Mouse (Mus musculus): ENCODE results near the gene Ccl26. TPM values are rescaled to one million over a fixed set of nuclear protein-coding genes. Genes with fewer than 3 reads are reported as not detected.

Gene Ccl26
- polyA plus RNA-seq, 1 experiment from 2014 or later = not detected

- Histone ChIP-seq H3K27ac (ENCODE audit: low read length) (no peak overlapping the region), H3K27me3 (ENCODE audit: control insufficient read depth, insufficient read depth, low read depth, low read length) (no peaks in the 10 kb centered on the region), H3K4me2 (ENCODE audit: low read depth, low read length) (no peak overlapping the region), H3K9me3 (replicated peaks; ENCODE audit: control insufficient read depth, low read length) (no peaks in the 10 kb centered on the region), H3K9ac (ENCODE audit: low read depth, low read length) (no peak overlapping the region), H3K4me3 (ENCODE audit: low read depth, low read length) (no peak overlapping the region), H3K4me1 (ENCODE audit: control insufficient read depth, low read depth, low read length) (no peaks in the 10 kb centered on the region), H3K36me3 (ENCODE audit: control insufficient read depth, insufficient read depth) (no peaks in the 10 kb centered on the region)
- 70% methylated on average over 10 of the region's 10 CpGs for WGBS (ENCODE audit: insufficient replicate concordance)
- ATAC-seq (ENCODE audit: low read depth) = no peak
These were observed 16.0 kb upstream of the Ccl26 start for GRCm38 (mm10) chr5:135579331-135579751.

GRCm38 (mm10) chr5:135576055-135576454 is 12.7 kb upstream of the Ccl26 start:
- Histone ChIP-seq H3K27me3 (ENCODE audit: control insufficient read depth, insufficient read depth, low read depth, low read length) (no peaks in the 10 kb centered on the region), H3K9ac (ENCODE audit: low read depth, low read length) (no peak overlapping the region), H3K4me3 (ENCODE audit: low read depth, low read length) (no peak overlapping the region), H3K27ac (ENCODE audit: low read length) (no peak overlapping the region), H3K36me3 (ENCODE audit: control insufficient read depth, insufficient read depth) (no peaks in the 10 kb centered on the region), H3K4me2 (ENCODE audit: low read depth, low read length) (no peak overlapping the region), H3K9me3 (replicated peaks; ENCODE audit: control insufficient read depth, low read length) (no peaks in the 10 kb centered on the region), H3K4me1 (ENCODE audit: control insufficient read depth, low read depth, low read length) (no peaks in the 10 kb centered on the region)
- WGBS (ENCODE audit: insufficient replicate concordance) = 43% methylated on average over 4 of the region's 4 CpGs
- no peak for ATAC-seq (ENCODE audit: low read depth)

- Histone ChIP-seq H3K36me3 (ENCODE audit: control insufficient read depth, insufficient read depth) (no peaks in the 10 kb centered on the region), H3K4me3 (ENCODE audit: low read depth, low read length) (no peak within 1 kb of the TSS), H3K27me3 (ENCODE audit: control insufficient read depth, insufficient read depth, low read depth, low read length) (no peaks in the 10 kb centered on the region), H3K4me1 (ENCODE audit: control insufficient read depth, low read depth, low read length) (no peaks in the 10 kb centered on the region), H3K4me2 (ENCODE audit: low read depth, low read length) (no peak within 1 kb of the TSS), H3K27ac (ENCODE audit: low read length) (no peak within 1 kb of the TSS), H3K9me3 (replicated peaks; ENCODE audit: control insufficient read depth, low read length) (no peaks in the 10 kb centered on the region), H3K9ac (ENCODE audit: low read depth, low read length) (no peak within 1 kb of the TSS)
- 21% methylated on average over 6 of the region's 6 CpGs for WGBS (ENCODE audit: insufficient replicate concordance)
- ATAC-seq (ENCODE audit: low read depth) = no peak
These were observed 9.6 kb upstream of the Ccl26 start, which contains the start of gene Ccl24 for GRCm38 (mm10) chr5:135573006-135573405. Ccl24 (minus strand) TSS chr5:135573049.

- no peaks in the 10 kb centered on the region for H3K9me3 ChIP-seq (replicated peaks; ENCODE audit: control insufficient read depth, low read length)
- H3K27ac ChIP-seq (ENCODE audit: low read length) = no peak overlapping the region
- no peaks in the 10 kb centered on the region for H3K36me3 ChIP-seq (ENCODE audit: control insufficient read depth, insufficient read depth)
- H3K4me1 ChIP-seq (ENCODE audit: control insufficient read depth, low read depth, low read length) = no peaks in the 10 kb centered on the region
- no peak for ATAC-seq (ENCODE audit: low read depth)
- H3K4me2 ChIP-seq (ENCODE audit: low read depth, low read length) = no peak overlapping the region
- 27% methylated on average over 6 of the region's 6 CpGs for WGBS (ENCODE audit: insufficient replicate concordance)
- H3K9ac ChIP-seq (ENCODE audit: low read depth, low read length) = no peak overlapping the region
- H3K27me3 ChIP-seq (ENCODE audit: control insufficient read depth, insufficient read depth, low read depth, low read length) = no peaks in the 10 kb centered on the region
- no peak overlapping the region for H3K4me3 ChIP-seq (ENCODE audit: low read depth, low read length)
These were observed 5.3 kb upstream of the Ccl26 start for GRCm38 (mm10) chr5:135568698-135569097.

- no peaks in the 10 kb centered on the region for H3K4me1 ChIP-seq (ENCODE audit: control insufficient read depth, low read depth, low read length)
- no peak overlapping the region for H3K4me3 ChIP-seq (ENCODE audit: low read depth, low read length)
- H3K36me3 ChIP-seq (ENCODE audit: control insufficient read depth, insufficient read depth) = no peaks in the 10 kb centered on the region
- ATAC-seq (ENCODE audit: low read depth) = no peak
- no peaks in the 10 kb centered on the region for H3K27me3 ChIP-seq (ENCODE audit: control insufficient read depth, insufficient read depth, low read depth, low read length)
- H3K9me3 ChIP-seq (replicated peaks; ENCODE audit: control insufficient read depth, low read length) = no peaks in the 10 kb centered on the region
- WGBS (ENCODE audit: insufficient replicate concordance) = 44% methylated on average over 6 of the region's 6 CpGs
- no peak overlapping the region for H3K4me2 ChIP-seq (ENCODE audit: low read depth, low read length)
- no peak overlapping the region for H3K9ac ChIP-seq (ENCODE audit: low read depth, low read length)
- H3K27ac ChIP-seq (ENCODE audit: low read length) = no peak overlapping the region
These were observed 4.3 kb upstream of the Ccl26 start for GRCm38 (mm10) chr5:135567556-135568265.

- Histone ChIP-seq H3K4me2 (ENCODE audit: low read depth, low read length) (no peak overlapping the region), H3K9ac (ENCODE audit: low read depth, low read length) (no peak overlapping the region), H3K9me3 (replicated peaks; ENCODE audit: control insufficient read depth, low read length) (no peaks in the 10 kb centered on the region), H3K27me3 (ENCODE audit: control insufficient read depth, insufficient read depth, low read depth, low read length) (no peaks in the 10 kb centered on the region), H3K36me3 (ENCODE audit: control insufficient read depth, insufficient read depth) (no peaks in the 10 kb centered on the region), H3K4me3 (ENCODE audit: low read depth, low read length) (no peak overlapping the region), H3K27ac (ENCODE audit: low read length) (no peak overlapping the region), H3K4me1 (ENCODE audit: control insufficient read depth, low read depth, low read length) (no peaks in the 10 kb centered on the region)
- ATAC-seq (ENCODE audit: low read depth) = no peak
- WGBS (ENCODE audit: insufficient replicate concordance) = 49% methylated on average over 3 of the region's 3 CpGs
These were observed 5.7 kb downstream of the Ccl26 start for GRCm38 (mm10) chr5:135557671-135558070.

GRCm38 (mm10) chr5:135557051-135557450 is 6.3 kb downstream of the Ccl26 start:
- no peaks in the 10 kb centered on the region for H3K9me3 ChIP-seq (replicated peaks; ENCODE audit: control insufficient read depth, low read length)
- H3K27me3 ChIP-seq (ENCODE audit: control insufficient read depth, insufficient read depth, low read depth, low read length) = no peaks in the 10 kb centered on the region
- 36% methylated on average over 4 of the region's 4 CpGs for WGBS (ENCODE audit: insufficient replicate concordance)
- no peak overlapping the region for H3K4me2 ChIP-seq (ENCODE audit: low read depth, low read length)
- no peak overlapping the region for H3K27ac ChIP-seq (ENCODE audit: low read length)
- H3K4me1 ChIP-seq (ENCODE audit: control insufficient read depth, low read depth, low read length) = no peaks in the 10 kb centered on the region
- H3K4me3 ChIP-seq (ENCODE audit: low read depth, low read length) = no peak overlapping the region
- ATAC-seq (ENCODE audit: low read depth) = no peak
- H3K9ac ChIP-seq (ENCODE audit: low read depth, low read length) = no peak overlapping the region
- H3K36me3 ChIP-seq (ENCODE audit: control insufficient read depth, insufficient read depth) = no peaks in the 10 kb centered on the region

- no peak overlapping the region for H3K4me3 ChIP-seq (ENCODE audit: low read depth, low read length)
- no peak overlapping the region for H3K4me2 ChIP-seq (ENCODE audit: low read depth, low read length)
- 67% methylated on average over 3 of the region's 4 CpGs for WGBS (ENCODE audit: insufficient replicate concordance)
- no peaks in the 10 kb centered on the region for H3K27me3 ChIP-seq (ENCODE audit: control insufficient read depth, insufficient read depth, low read depth, low read length)
- no peaks in the 10 kb centered on the region for H3K4me1 ChIP-seq (ENCODE audit: control insufficient read depth, low read depth, low read length)
- no peaks in the 10 kb centered on the region for H3K9me3 ChIP-seq (replicated peaks; ENCODE audit: control insufficient read depth, low read length)
- no peak overlapping the region for H3K9ac ChIP-seq (ENCODE audit: low read depth, low read length)
- no peak for ATAC-seq (ENCODE audit: low read depth)
- H3K27ac ChIP-seq (ENCODE audit: low read length) = no peak overlapping the region
- H3K36me3 ChIP-seq (ENCODE audit: control insufficient read depth, insufficient read depth) = no peaks in the 10 kb centered on the region
These were observed 7.1 kb downstream of the Ccl26 start for GRCm38 (mm10) chr5:135556259-135556658.

GRCm38 (mm10) chr5:135551591-135551990 is 11.8 kb downstream of the Ccl26 start:
- H3K9ac ChIP-seq (ENCODE audit: low read depth, low read length) = no peak overlapping the region
- ATAC-seq (ENCODE audit: low read depth) = no peak
- H3K36me3 ChIP-seq (ENCODE audit: control insufficient read depth, insufficient read depth) = no peaks in the 10 kb centered on the region
- H3K4me1 ChIP-seq (ENCODE audit: control insufficient read depth, low read depth, low read length) = no peaks in the 10 kb centered on the region
- no peaks in the 10 kb centered on the region for H3K9me3 ChIP-seq (replicated peaks; ENCODE audit: control insufficient read depth, low read length)
- H3K4me3 ChIP-seq (ENCODE audit: low read depth, low read length) = no peak overlapping the region
- H3K27me3 ChIP-seq (ENCODE audit: control insufficient read depth, insufficient read depth, low read depth, low read length) = peaks cover 3% of the 10 kb centered on the region; the same call in 1 of the 2 replicates
- 33% methylated on average over 3 of the region's 3 CpGs for WGBS (ENCODE audit: insufficient replicate concordance)
- H3K27ac ChIP-seq (ENCODE audit: low read length) = no peak overlapping the region
- no peak overlapping the region for H3K4me2 ChIP-seq (ENCODE audit: low read depth, low read length)

All from liver, embryonic 16.5 days (tissue).